Mouse (Mus musculus) layer of hippocampus, adult 2 months (tissue): ENCODE results near the gene Cdk4. TPM values are rescaled to one million over a fixed set of nuclear protein-coding genes. Genes with fewer than 3 reads are reported as not detected.

Source experiments
- DNase-seq, 2 experiments: peaks; one replicate each; pipeline ENCODE4 v3.0.0; 2022; ENCODE audit warnings: low spot score in 2 of 2
- H3K27ac ChIP-seq: fragments of 200-600 bp; 2 replicates; pipeline ENCODE4 v1.8.1; 2022
- H3K4me3 ChIP-seq: fragments of 200-600 bp; 2 replicates; pipeline ENCODE4 v1.8.1; 2022; ENCODE audit warnings: mild to moderate bottlenecking
- CTCF ChIP-seq: fragments of 200-600 bp; conservative IDR thresholded peaks from 2 replicates; pipeline ENCODE4 v1.8.1; 2022; ENCODE audit warnings: antibody characterized with exemption, mild to moderate bottlenecking, moderate library complexity
- long read RNA-seq, 2 experiments: library from polyadenylated mRNA; stranded (forward); transcript quantifications; one replicate each; pipeline ENCODE4 v2.0.0; 2021; ENCODE audit warnings: borderline mapping rate in 2 of 2
- total RNA-seq, 2 experiments: library from RNA; stranded (reverse); gene quantifications; 2 replicates each; pipeline ENCODE4 v1.2.3; 2021

Cdk4 gene
- total RNA-seq = 10 to 100 TPM; 84.6 to 94.8 TPM
- long read RNA-seq, experiment 1, transcript Cdk4-201 (8 exons, 2,053 nt) = major isoform, 23 of 37 reads
- long read RNA-seq, experiment 1, partial matches to known transcripts = 5 of 37 reads
- long read RNA-seq, experiment 1, other reads (novel, unspliced or antisense) = 6 of 37 reads
- long read RNA-seq, experiment 2, transcript Cdk4-201 (8 exons, 2,053 nt) = major isoform, 28 of 52 reads
- long read RNA-seq, experiment 2, partial matches to known transcripts = 3 of 52 reads
- long read RNA-seq, experiment 2, other reads (novel, unspliced or antisense) = 18 of 52 reads

GRCm38 (mm10) chr10:127063239-127063872 lies at the start of gene Cdk4:
Cdk4 (plus strand) TSS chr10:127063534.
- DNase-seq = peak; percentile 98 to 99
- H3K4me3 ChIP-seq = peak within 1 kb of the TSS; percentile 80
- H3K27ac ChIP-seq = peak within 1 kb of the TSS; percentile 96
- TF ChIP-seq CTCF = no peak

- Histone ChIP-seq H3K27ac (no peak overlapping the region), H3K4me3 (no peak overlapping the region)
- TF ChIP-seq CTCF = peak; percentile 46
- DNase-seq = no peak
Measured at GRCm38 (mm10) chr10:127016488-127016887, 46.8 kb upstream of the Cdk4 start.

GRCm38 (mm10) chr10:127017071-127017470 lies 46.3 kb upstream of the Cdk4 start:
- DNase-seq = no peak
- Histone ChIP-seq H3K27ac (no peak overlapping the region), H3K4me3 (no peak overlapping the region)
- no peak for TF ChIP-seq CTCF

- H3K4me3 ChIP-seq = no peak overlapping the region
- no peak for DNase-seq
Measured at GRCm38 (mm10) chr10:127018422-127018821, 44.9 kb upstream of the Cdk4 start.

GRCm38 (mm10) chr10:127030336-127031296 lies 32.7 kb upstream of the Cdk4 start, which contains the start of gene Tsfm:
Tsfm (minus strand) TSS chr10:127030840.
- peak within 1 kb of the TSS; percentile 89 for H3K27ac ChIP-seq
- DNase-seq = peak; percentile 89 to 94
- peak within 1 kb of the TSS; percentile 86 for H3K4me3 ChIP-seq
- peak; percentile 92 for TF ChIP-seq CTCF

More at GRCm38 (mm10) chr10:127018422-127018821, 44.9 kb upstream of the Cdk4 start:
- H3K27ac ChIP-seq = no peak overlapping the region
- no peak for TF ChIP-seq CTCF

- no peak for DNase-seq
- Histone ChIP-seq H3K27ac (no peak overlapping the region), H3K4me3 (no peak overlapping the region)
- no peak for TF ChIP-seq CTCF
Measured at GRCm38 (mm10) chr10:127033301-127033741, 30.0 kb upstream of the Cdk4 start.

GRCm38 (mm10) chr10:127036273-127036672 lies 27.1 kb upstream of the Cdk4 start:
- no peak for DNase-seq
- Histone ChIP-seq H3K27ac (no peak overlapping the region), H3K4me3 (no peak overlapping the region)
- TF ChIP-seq CTCF = no peak

GRCm38 (mm10) chr10:127037641-127038040 lies 25.7 kb upstream of the Cdk4 start:
- Histone ChIP-seq H3K4me3 (no peak overlapping the region), H3K27ac (no peak overlapping the region)
- DNase-seq = no peak
- no peak for TF ChIP-seq CTCF

- no peak for DNase-seq
Measured at GRCm38 (mm10) chr10:127040569-127041214, 22.6 kb upstream of the Cdk4 start.

GRCm38 (mm10) chr10:127041274-127041766 lies 22.0 kb upstream of the Cdk4 start, which contains the start of the genes Mettl1 and Eef1akmt3:
Mettl1 (plus strand) TSS chr10:127041414.
Eef1akmt3 (minus strand) TSS chr10:127041513.
- DNase-seq = peak in 1 of 2 experiments; percentile 28

More at GRCm38 (mm10) chr10:127040569-127041214, 22.6 kb upstream of the Cdk4 start:
- TF ChIP-seq CTCF = no peak
- H3K4me3 ChIP-seq = peak overlapping the region; percentile 99
- H3K27ac ChIP-seq = peak overlapping the region; percentile 77

GRCm38 (mm10) chr10:127041774-127042338 lies 21.5 kb upstream of the Cdk4 start:
- peak; percentile 19; the same call in 1 of the 2 replicates for TF ChIP-seq CTCF
- peak overlapping the region; percentile 99 for H3K4me3 ChIP-seq
- H3K27ac ChIP-seq = peak overlapping the region; percentile 77
- DNase-seq = peak; percentile 88 to 91

More at GRCm38 (mm10) chr10:127041274-127041766, 22.0 kb upstream of the Cdk4 start, which contains the start of the genes Mettl1 and Eef1akmt3:
- H3K27ac ChIP-seq = peak within 1 kb of the TSS; percentile 77
- no peak for TF ChIP-seq CTCF
- H3K4me3 ChIP-seq = peak within 1 kb of the TSS; percentile 99
